ENCODE assay signal across 8 mouse cellular contexts in the genomic region with DNA sequence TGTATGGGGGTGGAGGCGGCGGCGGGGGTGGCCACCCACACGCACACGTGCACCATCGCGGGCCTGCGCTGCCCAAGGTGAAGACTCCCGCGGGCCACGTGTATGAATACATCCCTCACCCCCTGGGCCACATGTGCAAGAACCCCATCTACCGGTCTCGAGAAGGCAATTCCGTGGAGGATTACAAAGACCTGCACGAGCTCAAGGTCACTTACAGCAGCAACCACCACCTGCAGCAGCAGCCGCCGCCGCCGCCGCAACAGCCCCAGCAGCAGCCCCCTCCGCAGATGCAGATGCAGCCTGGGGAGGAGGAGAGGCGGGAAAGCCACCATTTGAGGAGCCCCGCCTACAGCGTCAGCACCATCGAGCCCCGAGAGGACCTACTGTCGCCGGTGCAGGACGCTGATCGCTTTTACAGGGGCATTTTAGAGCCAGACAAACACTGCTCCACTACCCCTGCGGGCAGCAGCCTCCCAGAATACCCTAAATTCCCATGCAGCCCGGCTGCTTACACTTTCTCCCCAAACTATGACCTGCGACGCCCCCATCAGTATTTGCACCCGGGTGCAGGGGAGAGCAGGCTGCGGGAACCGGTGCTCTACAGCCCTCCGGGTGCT. TPM values are rescaled to one million over a fixed set of nuclear protein-coding genes. Genes with fewer than 3 reads are reported as not detected.
DNase-seq lines count a peak whose midpoint lies in the region; ATAC-seq lines count a peak whose summit lies in the region.

No protein-coding gene starts in this region.

- under 1% methylated on average over 38 of the region's 38 CpGs for WGBS in heart, embryonic 15.5 days
- 1% methylated on average over 38 of the region's 38 CpGs for WGBS in forebrain, embryonic 15.5 days
- WGBS in midbrain, embryonic 16.5 days, result 1% methylated on average over 38 of the region's 38 CpGs

- H3K9ac ChIP-seq in heart, embryonic 15.5 days, result peak overlapping the region; percentile 60
- peak overlapping the region; percentile 48 for H3K9ac ChIP-seq in forebrain, embryonic 15.5 days (replicated peaks)
- H3K9ac ChIP-seq in midbrain, embryonic 16.5 days (ENCODE audit: low read depth, low read length), result peak overlapping the region; percentile 65

- peak overlapping the region; percentile 92 for H3K4me2 ChIP-seq in heart, embryonic 15.5 days
- H3K4me2 ChIP-seq in forebrain, embryonic 15.5 days (replicated peaks), result peak overlapping the region; percentile 78
- H3K4me2 ChIP-seq in midbrain, embryonic 16.5 days (ENCODE audit: low read length), result peak overlapping the region; percentile 82

- H3K27me3 ChIP-seq in heart, embryonic 15.5 days, result peaks cover 30% of the 10 kb centered on the region
- no peaks in the 10 kb centered on the region for H3K27me3 ChIP-seq in forebrain, embryonic 15.5 days
- H3K27me3 ChIP-seq in midbrain, embryonic 16.5 days (ENCODE audit: control insufficient read depth, insufficient read depth, low read depth, low read length), result no peaks in the 10 kb centered on the region

- H3K36me3 ChIP-seq in heart, embryonic 15.5 days, result no peaks in the 10 kb centered on the region
- peaks cover 3% of the 10 kb centered on the region; the same call in 1 of the 2 replicates for H3K36me3 ChIP-seq in forebrain, embryonic 15.5 days
- H3K36me3 ChIP-seq in midbrain, embryonic 16.5 days (ENCODE audit: control insufficient read depth, insufficient read depth, low read length), result peaks cover 11% of the 10 kb centered on the region

- intact Hi-C loops in heart, postnatal 10 days (cut with DNase I), result no loop called here

- ATAC-seq in heart, embryonic 15.5 days (replicated peaks; ENCODE audit: insufficient number of reproducible peaks, insufficient read depth, low FRiP score, low read depth), result peak; percentile 68
- ATAC-seq in forebrain, embryonic 15.5 days (replicated peaks), result peak; percentile 75
- peak; percentile 36 for ATAC-seq in midbrain, embryonic 16.5 days

- DNase-seq in heart, postnatal 10 days, result no peak
- DNase-seq in cerebellum, adult 11-12 months, result peak; percentile 40
- DNase-seq in layer of hippocampus, postnatal 10 days (ENCODE audit: low spot score in 2 of 2), result peak; percentile 26 to 52
- no peak for DNase-seq in adipocyte (ENCODE audit: low spot score)
- DNase-seq in thymus, postnatal 25 days, result no peak

- peak overlapping the region; percentile 24; the same call in 1 of the 2 replicates for H3K27ac ChIP-seq in heart, embryonic 15.5 days
- H3K27ac ChIP-seq in forebrain, embryonic 15.5 days (replicated peaks), result no peak overlapping the region
- no peak overlapping the region for H3K27ac ChIP-seq in midbrain, embryonic 16.5 days (ENCODE audit: low read length)

- no peaks in the 10 kb centered on the region for H3K9me3 ChIP-seq in heart, embryonic 15.5 days (replicated peaks)
- H3K9me3 ChIP-seq in forebrain, embryonic 15.5 days, result no peaks in the 10 kb centered on the region
- no peaks in the 10 kb centered on the region for H3K9me3 ChIP-seq in midbrain, embryonic 16.5 days (replicated peaks; ENCODE audit: control insufficient read depth, low read length, poor library complexity, severe bottlenecking)

- H3K4me1 ChIP-seq in heart, embryonic 15.5 days (replicated peaks), result peaks cover 21% of the 10 kb centered on the region
- H3K4me1 ChIP-seq in forebrain, embryonic 15.5 days, result peaks cover 25% of the 10 kb centered on the region
- peaks cover 18% of the 10 kb centered on the region for H3K4me1 ChIP-seq in midbrain, embryonic 16.5 days (ENCODE audit: control insufficient read depth, insufficient read depth, low read length)

- H3K4me3 ChIP-seq in heart, embryonic 15.5 days, result peak overlapping the region; percentile 62
- H3K4me3 ChIP-seq in forebrain, embryonic 15.5 days, result peak overlapping the region; percentile 46
- H3K4me3 ChIP-seq in midbrain, embryonic 16.5 days (ENCODE audit: low read depth, low read length), result peak overlapping the region; percentile 48

RNA-seq across cellular contexts. Expression of gene Slitrk5, which starts 6.3 kb away (rescaled TPM):
- polyA plus RNA-seq in heart, embryonic 15.5 days (2015; fragmentation: Nextera tagmentation; extraction: Ambion mirVana), result 5.9 and 6.3 TPM in 2 replicates
- total RNA-seq in heart, postnatal 10 days (2021), result under 1 TPM in 1 of 2 experiments, not detected in 1; 0.07 TPM
- 22.9 and 24.2 TPM in 2 replicates for polyA plus RNA-seq in forebrain, embryonic 15.5 days (2015; fragmentation: Nextera tagmentation; extraction: Ambion mirVana)
- 10 to 100 TPM; 76.0 to 82.2 TPM for total RNA-seq in layer of hippocampus, postnatal 10 days (2021)
- 34.3 and 35.0 TPM in 2 replicates for polyA plus RNA-seq in midbrain, embryonic 16.5 days (2015; fragmentation: Nextera tagmentation; extraction: Ambion mirVana)

Comparison
In these comparisons a context has a peak if more than half of its experiments do, and no peak if none do; other contexts are left out.
1. DNase-seq: peak in cerebellum, adult 11-12 months (single experiment) and layer of hippocampus, postnatal 10 days (2 of 2); none in heart, postnatal 10 days (0 of 2), adipocyte (single experiment) and thymus, postnatal 25 days (single experiment).
2. Peak in every context shown above with its lines, with median percentiles within 50 percentile points of each other: ATAC-seq, H3K4me2 ChIP-seq, H3K4me3 ChIP-seq and H3K9ac ChIP-seq.